Mouse (Mus musculus) midbrain, embryonic 14.5 days (tissue): ENCODE results near the gene Slc23a3. TPM values are rescaled to one million over a fixed set of nuclear protein-coding genes. Genes with fewer than 3 reads are reported as not detected.

Source experiments
- ATAC-seq: fragments of 200-750 bp; cut with Nextera tagmentation; 2 replicates; pipeline ENCODE4 v1.8.0; 2017; ENCODE audit warnings: moderate number of reproducible peaks, moderate library complexity; ENCODE audit not compliant: low FRiP score, low TSS enrichment
- DNase-seq: peaks from one replicate; pipeline ENCODE4 v3.0.0-alpha.2; 2015
- H3K27ac ChIP-seq: fragments of 300-500 bp; sonication (generic); replicated peaks from 2 replicates; pipeline ENCODE4 v1.5.1; 2014; ENCODE audit warnings: mild to moderate bottlenecking, low read depth, low read length, moderate library complexity
- H3K27me3 ChIP-seq: fragments of 300-500 bp; sonication (generic); 2 replicates; pipeline ENCODE4 v1.6.1; 2014; ENCODE audit warnings: low read length, control low read depth, mixed read lengths; ENCODE audit not compliant: control insufficient read depth, insufficient read depth
- H3K36me3 ChIP-seq: fragments of 300-500 bp; sonication (generic); 2 replicates; pipeline ENCODE4 v1.6.1; 2014; ENCODE audit warnings: low read length, control low read depth; ENCODE audit not compliant: control insufficient read depth, insufficient read depth
- H3K4me1 ChIP-seq: fragments of 300-500 bp; sonication (generic); 2 replicates; pipeline ENCODE4 v1.6.1; 2014; ENCODE audit warnings: mild to moderate bottlenecking, antibody characterized with exemption, low read length, control low read depth; ENCODE audit not compliant: control insufficient read depth, insufficient read depth
- H3K4me2 ChIP-seq: fragments of 300-500 bp; sonication (generic); 2 replicates; pipeline ENCODE4 v1.6.1; 2014; ENCODE audit warnings: mild to moderate bottlenecking, low read length, moderate library complexity
- H3K4me3 ChIP-seq: fragments of 300-500 bp; sonication (generic); replicated peaks from 2 replicates; pipeline ENCODE4 v1.5.1; 2014; ENCODE audit warnings: low read depth, low read length
- H3K9ac ChIP-seq: fragments of 300-500 bp; sonication (generic); replicated peaks from 2 replicates; pipeline ENCODE4 v1.6.1; 2014; ENCODE audit warnings: mild to moderate bottlenecking, low read length, moderate library complexity
- H3K9me3 ChIP-seq: fragments of 300-500 bp; sonication (generic); 2 replicates; pipeline ENCODE4 v1.6.1; 2016; ENCODE audit warnings: low read length, control low read depth, mixed read lengths; ENCODE audit not compliant: control insufficient read depth
- WGBS: fragments of 180-500 bp; shearing (Covaris S2); extraction: QIAGEN DNeasy Blood & Tissue Kit; methylation state at CpG from one replicate; pipeline ENCODE4 v1.1.7; 2014; 5-methylcytosine and 5-hydroxymethylcytosine counted together
- polyA plus RNA-seq: library from polyadenylated mRNA; unstranded; fragments of >200 nt; fragmentation: Nextera tagmentation; extraction: Ambion mirVana; gene quantifications from 2 replicates; pipeline ENCODE4 v1.2.1, GENCODE M21; 2014

Gene Slc23a3
- polyA plus RNA-seq, 1 experiment from 2014 or later, result not detected

DNA sequence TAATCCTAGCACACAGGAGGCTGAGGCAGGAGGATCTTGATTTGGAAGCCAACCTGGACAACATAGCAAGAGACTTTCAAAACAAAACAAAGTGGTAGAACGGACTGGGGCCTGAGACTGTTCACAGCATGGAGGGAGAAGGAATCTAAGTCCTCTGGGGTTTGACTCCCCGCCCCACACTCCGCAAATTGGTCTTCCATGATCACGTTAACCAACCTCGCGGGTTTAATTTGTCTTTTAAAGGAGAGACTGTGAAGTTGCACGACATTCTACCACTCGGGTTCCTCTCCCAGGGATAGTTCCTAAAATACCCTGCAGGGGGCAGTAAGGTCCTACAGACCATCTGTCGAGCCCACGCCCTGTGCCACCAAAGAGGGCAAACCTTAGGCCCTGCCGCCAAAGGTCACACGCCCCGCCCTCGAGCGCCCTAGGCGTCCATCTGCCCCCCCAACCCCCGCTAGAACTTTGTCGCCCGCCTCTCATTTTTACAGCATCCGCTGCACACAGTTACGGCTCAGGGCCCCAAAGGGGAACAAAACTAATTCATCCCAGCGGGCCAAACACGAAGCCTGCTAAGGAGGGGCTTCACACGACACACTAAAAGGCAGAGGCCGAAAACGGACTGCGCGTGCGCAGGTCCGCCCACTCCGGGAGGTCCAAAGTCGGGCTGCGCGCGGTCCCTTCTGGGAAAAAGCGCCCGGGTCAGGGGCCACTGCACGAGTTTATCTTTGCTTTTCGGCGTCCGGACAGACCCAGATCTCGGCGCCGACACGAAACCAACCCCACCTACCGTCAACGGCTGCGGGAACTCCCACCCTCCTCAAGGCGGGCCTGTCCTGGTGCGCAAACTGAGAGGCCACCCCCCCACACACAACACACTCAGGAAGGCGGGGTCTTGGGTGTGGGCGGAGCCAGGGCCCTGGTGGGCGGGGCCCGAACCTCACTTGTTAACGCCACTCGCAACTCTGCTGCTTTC, 9.1 kb downstream of the Slc23a3 start, which contains the start of gene Nhej1:
Nhej1 (minus strand) TSS at position 855 of the 976 bp plus-strand sequence.
- 2% methylated on average over 56 of the region's 56 CpGs for WGBS
- H3K36me3 ChIP-seq, result no peaks in the 10 kb centered on the region
- H3K4me3 ChIP-seq, result peak within 1 kb of the TSS; percentile 58
- ATAC-seq (peak; percentile 95), DNase-seq (peak; percentile 99)
- no peaks in the 10 kb centered on the region for H3K9me3 ChIP-seq
- H3K27me3 ChIP-seq, result no peaks in the 10 kb centered on the region
- H3K9ac ChIP-seq, result peak within 1 kb of the TSS; percentile 58
- H3K4me1 ChIP-seq, result no peaks in the 10 kb centered on the region
- peak within 1 kb of the TSS; percentile 68 for H3K4me2 ChIP-seq
- H3K27ac ChIP-seq, result peak within 1 kb of the TSS; percentile 91

DNA sequence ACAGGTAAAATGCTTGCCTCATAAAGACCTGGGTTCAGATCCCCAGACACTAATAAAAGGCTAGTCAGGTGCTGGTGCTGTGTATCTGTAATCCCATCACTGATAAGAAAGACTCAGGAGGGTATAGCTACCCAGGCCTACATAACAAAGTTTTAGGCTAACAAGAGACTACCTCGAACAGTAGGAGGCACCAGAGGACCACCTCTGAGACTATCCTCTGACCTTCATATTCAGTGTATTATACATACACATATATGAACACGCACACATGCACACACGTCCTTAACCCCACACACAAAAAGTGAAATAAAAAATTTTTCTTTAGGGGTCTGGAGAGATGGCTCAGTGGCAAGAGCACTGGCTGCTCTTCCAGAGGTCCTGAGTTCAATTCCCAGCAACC, 11.5 kb downstream of the Slc23a3 start:
- no peak overlapping the region for H3K9ac ChIP-seq
- H3K4me3 ChIP-seq, result no peak overlapping the region
- DNase-seq (no peak), ATAC-seq (no peak)
- no peaks in the 10 kb centered on the region for H3K4me1 ChIP-seq
- no peak overlapping the region for H3K27ac ChIP-seq
- 84% methylated on average over 3 of the region's 3 CpGs for WGBS
- no peaks in the 10 kb centered on the region for H3K9me3 ChIP-seq
- no peaks in the 10 kb centered on the region for H3K36me3 ChIP-seq
- no peaks in the 10 kb centered on the region for H3K27me3 ChIP-seq
- H3K4me2 ChIP-seq, result no peak overlapping the region

Other genes starting within 250 kb of the Slc23a3 start
- 3.0 and 3.3 TPM in 2 replicates for gene Fev, start 248.5 kb downstream of the Slc23a3 start, polyA plus RNA-seq
- 0.77 TPM in 1 of 2 replicates, not detected in the other for gene Cryba2, start 240.7 kb downstream of the Slc23a3 start, polyA plus RNA-seq
- 0.13 and 0.34 TPM in 2 replicates for gene Cfap65, start 198.3 kb downstream of the Slc23a3 start, polyA plus RNA-seq
- 0.16 TPM in 1 of 2 replicates, not detected in the other for gene Ihh, start 182.2 kb downstream of the Slc23a3 start, polyA plus RNA-seq
- 6.9 and 7.7 TPM in 2 replicates for gene Nhej1, start 8.7 kb downstream of the Slc23a3 start, polyA plus RNA-seq
- 48.8 and 52.5 TPM in 2 replicates for gene Cnppd1, start 8.8 kb upstream of the Slc23a3 start, polyA plus RNA-seq
- gene Retreg2, start 8.9 kb upstream of the Slc23a3 start, polyA plus RNA-seq, result 126 and 133 TPM in 2 replicates
- gene Zfand2b, start 34.8 kb upstream of the Slc23a3 start, polyA plus RNA-seq, result 34.5 and 34.8 TPM in 2 replicates
- 35.5 and 36.3 TPM in 2 replicates for gene Abcb6, start 46.5 kb upstream of the Slc23a3 start, polyA plus RNA-seq
- 18.1 and 19.7 TPM in 2 replicates for gene Ankzf1, start 58.3 kb upstream of the Slc23a3 start, polyA plus RNA-seq
- 40.7 and 47.8 TPM in 2 replicates for gene Atg9a, start 58.3 kb upstream of the Slc23a3 start, polyA plus RNA-seq
- gene Glb1l, start 76.9 kb upstream of the Slc23a3 start, polyA plus RNA-seq, result 14.2 and 24.2 TPM in 2 replicates
- gene Stk16, start 76.9 kb upstream of the Slc23a3 start, polyA plus RNA-seq, result 120 and 144 TPM in 2 replicates
- gene Tuba4a, start 86.0 kb upstream of the Slc23a3 start, polyA plus RNA-seq, result 4.2 and 6.4 TPM in 2 replicates
- not detected in 2 replicates for gene A630095N17Rik, start 98.2 kb upstream of the Slc23a3 start, polyA plus RNA-seq
- 29.5 and 38.3 TPM in 2 replicates for gene Dnajb2, start 102.5 kb upstream of the Slc23a3 start, polyA plus RNA-seq
- 16.6 and 19.3 TPM in 2 replicates for gene Ptprn, start 130.6 kb upstream of the Slc23a3 start, polyA plus RNA-seq
- 116 and 164 TPM in 2 replicates for gene Resp18, start 144.5 kb upstream of the Slc23a3 start, polyA plus RNA-seq
- 146 and 152 TPM in 2 replicates for gene Dnpep, start 184.1 kb upstream of the Slc23a3 start, polyA plus RNA-seq
- gene Des, start 226.4 kb upstream of the Slc23a3 start, polyA plus RNA-seq, result 0.32 and 1.4 TPM in 2 replicates
- 15.6 and 19.4 TPM in 2 replicates for gene Speg, start 241.4 kb upstream of the Slc23a3 start, polyA plus RNA-seq